In genomic region chr3:88698051-88698450, GRCm38 (mm10) we compare ENCODE assay signal across 20 mouse cellular contexts. TPM values are rescaled to one million over a fixed set of nuclear protein-coding genes. Genes with fewer than 3 reads are reported as not detected.
DNase-seq lines count a peak whose midpoint lies in the region; ATAC-seq lines count a peak whose summit lies in the region.
"Had no signal": no experiment of that assay in that cellular context is flagged by ENCODE, and none has a peak within 500 bp of the region (broad histone marks: within the 10 kb centered on the region; RNA-seq: fewer than 3 reads in every experiment).

No protein-coding gene starts in this region.

- H3K9ac ChIP-seq in heart, embryonic 12.5 days: no peak overlapping the region
- H3K9ac ChIP-seq in midbrain, embryonic 11.5 days (ENCODE audit: low read length): no peak overlapping the region
- H3K9ac ChIP-seq in midbrain, embryonic 15.5 days: no peak overlapping the region

- H3K9me3 ChIP-seq in heart, embryonic 12.5 days (replicated peaks): no peaks in the 10 kb centered on the region
- no peaks in the 10 kb centered on the region for H3K9me3 ChIP-seq in midbrain, embryonic 11.5 days (ENCODE audit: control insufficient read depth, low read length)
- H3K9me3 ChIP-seq in midbrain, embryonic 15.5 days: no peaks in the 10 kb centered on the region
- H3K9me3 ChIP-seq: G1E had no signal

- peak; percentile 74 for DNase-seq in heart, adult 11 months
- peak; percentile 81 for DNase-seq in midbrain, embryonic 11.5 days (ENCODE audit: low spot score, missing footprints)
- DNase-seq: adrenal gland, adult 2 months; adrenal gland, adult 8-10 months; adrenal gland, postnatal 10 days; adrenal gland, postnatal 14 days; adrenal gland, postnatal 25 days; adrenal gland, postnatal 36 days; B cell, adult 2 months; cerebellum, adult 11 months; cerebellum, adult 11-12 months; cerebellum, adult 18-20 months had no signal

- no peak overlapping the region for H3K4me2 ChIP-seq in heart, embryonic 12.5 days
- H3K4me2 ChIP-seq in midbrain, embryonic 11.5 days: no peak overlapping the region
- no peak overlapping the region for H3K4me2 ChIP-seq in midbrain, embryonic 15.5 days

- no peak overlapping the region for H3K4me3 ChIP-seq in heart, embryonic 12.5 days
- H3K4me3 ChIP-seq in midbrain, embryonic 11.5 days (ENCODE audit: low read depth, low read length): no peak overlapping the region
- no peak overlapping the region for H3K4me3 ChIP-seq in midbrain, embryonic 15.5 days

- no peak for ATAC-seq in heart, embryonic 12.5 days (ENCODE audit: insufficient number of reproducible peaks, low FRiP score)
- no peak for ATAC-seq in midbrain, embryonic 11.5 days (ENCODE audit: low FRiP score)
- ATAC-seq in midbrain, embryonic 15.5 days (replicated peaks): no peak
- ATAC-seq: activated CD4-positive, CD25-positive, alpha-beta regulatory T cell, adult 4 months; CD4-positive, CD25-positive, alpha-beta regulatory T cell, adult 4 months; Patski had no signal

- peaks cover 91% of the 10 kb centered on the region for H3K36me3 ChIP-seq in heart, embryonic 12.5 days
- peaks cover 52% of the 10 kb centered on the region for H3K36me3 ChIP-seq in midbrain, embryonic 11.5 days (ENCODE audit: control insufficient read depth, insufficient read depth, low read length)
- H3K36me3 ChIP-seq in midbrain, embryonic 15.5 days (replicated peaks): peaks cover 89% of the 10 kb centered on the region

- 87% methylated on average over 1 of the region's 1 CpGs for WGBS in heart, embryonic 12.5 days
- WGBS in midbrain, embryonic 11.5 days: 85% methylated on average over 1 of the region's 1 CpGs
- WGBS in midbrain, embryonic 15.5 days: 97% methylated on average over 1 of the region's 1 CpGs

- peaks cover 21% of the 10 kb centered on the region for H3K4me1 ChIP-seq in heart, embryonic 12.5 days (replicated peaks)
- no peaks in the 10 kb centered on the region for H3K4me1 ChIP-seq in midbrain, embryonic 11.5 days (ENCODE audit: control insufficient read depth, insufficient read depth, low read length)
- no peaks in the 10 kb centered on the region for H3K4me1 ChIP-seq in midbrain, embryonic 15.5 days

- no peaks in the 10 kb centered on the region for H3K27me3 ChIP-seq in heart, embryonic 12.5 days (replicated peaks)
- no peaks in the 10 kb centered on the region for H3K27me3 ChIP-seq in midbrain, embryonic 11.5 days (ENCODE audit: control insufficient read depth, insufficient read depth, low read length)
- H3K27me3 ChIP-seq in midbrain, embryonic 15.5 days (replicated peaks): no peaks in the 10 kb centered on the region
- H3K27me3 ChIP-seq: CH12.LX, Patski had no signal

- no peak overlapping the region for H3K27ac ChIP-seq in heart, embryonic 12.5 days (ENCODE audit: poor library complexity, severe bottlenecking)
- no peak overlapping the region for H3K27ac ChIP-seq in midbrain, embryonic 11.5 days (ENCODE audit: low read depth, low read length)
- H3K27ac ChIP-seq in midbrain, embryonic 15.5 days: no peak overlapping the region

RNA-seq across cellular contexts. Expression of gene Khdc4, which starts 12.4 kb away (rescaled TPM):
- polyA plus RNA-seq in heart, embryonic 12.5 days (2016; fragmentation: Nextera tagmentation; extraction: Ambion mirVana): 75.3 and 75.6 TPM in 2 replicates
- 107 and 109 TPM in 2 replicates for polyA plus RNA-seq in midbrain, embryonic 11.5 days (2014; fragmentation: Nextera tagmentation; extraction: Ambion mirVana)
- polyA plus RNA-seq in midbrain, embryonic 15.5 days (2015; fragmentation: Nextera tagmentation; extraction: Ambion mirVana): 88.9 and 92.9 TPM in 2 replicates

RNA-seq across cellular contexts. Expression of gene Rit1, which starts 18.6 kb away (rescaled TPM):
- polyA plus RNA-seq in heart, embryonic 12.5 days (2016; fragmentation: Nextera tagmentation; extraction: Ambion mirVana): 45.9 and 46.5 TPM in 2 replicates
- polyA plus RNA-seq in midbrain, embryonic 11.5 days (2014; fragmentation: Nextera tagmentation; extraction: Ambion mirVana): 43.8 and 48.8 TPM in 2 replicates
- 62.0 and 64.0 TPM in 2 replicates for polyA plus RNA-seq in midbrain, embryonic 15.5 days (2015; fragmentation: Nextera tagmentation; extraction: Ambion mirVana)

RNA-seq across cellular contexts. Expression of gene Rxfp4, which starts 45.1 kb away (rescaled TPM):
- polyA plus RNA-seq in heart, embryonic 12.5 days (2016; fragmentation: Nextera tagmentation; extraction: Ambion mirVana): not detected in 2 replicates
- 0.14 TPM in 1 of 2 replicates, not detected in the other for polyA plus RNA-seq in midbrain, embryonic 11.5 days (2014; fragmentation: Nextera tagmentation; extraction: Ambion mirVana)
- polyA plus RNA-seq in midbrain, embryonic 15.5 days (2015; fragmentation: Nextera tagmentation; extraction: Ambion mirVana): not detected in 2 replicates
- polyA plus RNA-seq: activated CD4-positive, CD25-positive, alpha-beta regulatory T cell, adult 4 months; adrenal gland, adult 2 months; brain, embryonic 14.5 days; G1E; Patski had no signal
